Mouse (Mus musculus): ENCODE results near the gene Ccdc80. TPM values are rescaled to one million over a fixed set of nuclear protein-coding genes. Genes with fewer than 3 reads are reported as not detected.

The Ccdc80 gene
- polyA plus RNA-seq, 1 experiment from 2014 or later: 18.6 TPM

DNA sequence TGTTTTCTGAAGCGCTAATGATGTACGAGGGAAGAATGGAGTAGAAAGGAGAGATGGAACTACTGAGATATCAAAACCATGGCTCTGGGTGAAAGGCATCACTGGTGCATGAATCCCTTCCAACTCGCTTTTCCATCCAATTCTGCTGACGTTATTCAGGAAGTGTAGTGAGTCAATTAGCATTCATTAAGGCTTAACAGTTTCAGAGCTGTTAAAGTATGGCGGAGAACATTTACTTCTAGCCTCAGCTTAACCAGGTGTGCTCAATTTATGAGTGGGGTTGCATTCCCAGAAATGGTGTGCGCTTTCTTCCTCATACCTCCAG is 5.6 kb downstream of the Ccdc80 start:
- H3K4me2 ChIP-seq (ENCODE audit: low read depth, low read length, severe bottlenecking): no peak overlapping the region
- no peaks in the 10 kb centered on the region for H3K36me3 ChIP-seq (ENCODE audit: control insufficient read depth, insufficient read depth, low read length)
- DNase-seq (ENCODE audit: low spot score): no peak
- H3K9me3 ChIP-seq (ENCODE audit: control insufficient read depth, low read length): no peaks in the 10 kb centered on the region
- ATAC-seq (replicated peaks; ENCODE audit: low FRiP score): no peak
- H3K9ac ChIP-seq (ENCODE audit: low read length): no peak overlapping the region
- H3K4me1 ChIP-seq (replicated peaks; ENCODE audit: control insufficient read depth, insufficient read depth, low read length): peaks cover under 1% of the 10 kb centered on the region; the same call in 1 of the 2 replicates
- WGBS: 71% methylated on average over 6 of the region's 6 CpGs
- no peaks in the 10 kb centered on the region for H3K27me3 ChIP-seq (ENCODE audit: control insufficient read depth, insufficient read depth, low read length)
- no peak overlapping the region for H3K27ac ChIP-seq (ENCODE audit: low read depth, low read length)
- H3K4me3 ChIP-seq (ENCODE audit: low read depth, low read length): no peak overlapping the region

DNA sequence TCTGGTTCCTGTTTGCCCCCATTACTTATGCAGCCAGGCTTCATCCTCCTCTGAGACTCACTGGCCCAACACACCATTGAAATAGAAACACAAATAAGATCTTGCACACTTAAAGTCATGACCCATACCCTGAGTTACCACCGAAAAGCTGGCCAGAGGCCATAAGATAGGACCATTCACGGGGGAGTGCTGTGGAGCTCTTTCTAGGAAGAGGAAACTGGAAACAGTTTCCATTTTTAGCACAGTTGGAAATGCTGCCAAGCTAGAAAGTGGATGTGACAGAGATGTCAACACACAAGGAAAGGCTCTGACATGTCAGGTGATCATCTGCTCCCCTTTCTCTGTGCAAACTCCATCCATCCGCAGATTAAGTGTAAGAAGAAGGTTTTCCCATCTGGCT is 7.7 kb downstream of the Ccdc80 start:
- Histone ChIP-seq H3K27ac (ENCODE audit: low read depth, low read length) (no peak overlapping the region), H3K4me2 (ENCODE audit: low read depth, low read length, severe bottlenecking) (no peak overlapping the region), H3K4me3 (ENCODE audit: low read depth, low read length) (no peak overlapping the region), H3K36me3 (ENCODE audit: control insufficient read depth, insufficient read depth, low read length) (no peaks in the 10 kb centered on the region), H3K9ac (ENCODE audit: low read length) (no peak overlapping the region), H3K27me3 (ENCODE audit: control insufficient read depth, insufficient read depth, low read length) (no peaks in the 10 kb centered on the region), H3K4me1 (replicated peaks; ENCODE audit: control insufficient read depth, insufficient read depth, low read length) (no peaks in the 10 kb centered on the region), H3K9me3 (ENCODE audit: control insufficient read depth, low read length) (no peaks in the 10 kb centered on the region)
- 84% methylated on average over 3 of the region's 3 CpGs for WGBS
- no peak for DNase-seq (ENCODE audit: low spot score)
- no peak for ATAC-seq (replicated peaks; ENCODE audit: low FRiP score)

DNA sequence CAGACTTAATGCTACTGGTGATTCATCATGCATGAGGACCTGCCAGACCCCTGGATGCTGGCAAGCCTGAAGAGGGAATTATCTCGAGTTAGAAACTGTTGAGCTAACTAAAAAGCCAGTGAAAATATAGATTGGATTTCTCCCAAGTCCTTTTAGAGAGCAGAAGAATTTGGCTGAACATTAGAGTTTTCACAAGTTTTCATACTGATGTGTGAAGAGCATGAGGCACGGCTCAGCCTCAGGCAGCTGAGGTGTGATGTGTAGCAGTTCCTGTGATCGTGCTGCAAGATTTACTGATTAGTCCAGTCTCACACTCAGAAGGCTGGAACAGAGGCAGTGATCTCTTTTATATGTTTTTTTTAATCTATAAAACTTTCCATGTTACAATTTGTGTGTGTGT is 11.8 kb downstream of the Ccdc80 start:
- no peak for ATAC-seq (replicated peaks; ENCODE audit: low FRiP score)
- Histone ChIP-seq H3K36me3 (ENCODE audit: control insufficient read depth, insufficient read depth, low read length) (no peaks in the 10 kb centered on the region), H3K9ac (ENCODE audit: low read length) (no peak overlapping the region), H3K4me1 (replicated peaks; ENCODE audit: control insufficient read depth, insufficient read depth, low read length) (no peaks in the 10 kb centered on the region), H3K9me3 (ENCODE audit: control insufficient read depth, low read length) (no peaks in the 10 kb centered on the region), H3K27ac (ENCODE audit: low read depth, low read length) (no peak overlapping the region), H3K27me3 (ENCODE audit: control insufficient read depth, insufficient read depth, low read length) (no peaks in the 10 kb centered on the region), H3K4me3 (ENCODE audit: low read depth, low read length) (no peak overlapping the region), H3K4me2 (ENCODE audit: low read depth, low read length, severe bottlenecking) (no peak overlapping the region)
- no peak for DNase-seq (ENCODE audit: low spot score)
- 84% methylated on average over 3 of the region's 3 CpGs for WGBS

DNA sequence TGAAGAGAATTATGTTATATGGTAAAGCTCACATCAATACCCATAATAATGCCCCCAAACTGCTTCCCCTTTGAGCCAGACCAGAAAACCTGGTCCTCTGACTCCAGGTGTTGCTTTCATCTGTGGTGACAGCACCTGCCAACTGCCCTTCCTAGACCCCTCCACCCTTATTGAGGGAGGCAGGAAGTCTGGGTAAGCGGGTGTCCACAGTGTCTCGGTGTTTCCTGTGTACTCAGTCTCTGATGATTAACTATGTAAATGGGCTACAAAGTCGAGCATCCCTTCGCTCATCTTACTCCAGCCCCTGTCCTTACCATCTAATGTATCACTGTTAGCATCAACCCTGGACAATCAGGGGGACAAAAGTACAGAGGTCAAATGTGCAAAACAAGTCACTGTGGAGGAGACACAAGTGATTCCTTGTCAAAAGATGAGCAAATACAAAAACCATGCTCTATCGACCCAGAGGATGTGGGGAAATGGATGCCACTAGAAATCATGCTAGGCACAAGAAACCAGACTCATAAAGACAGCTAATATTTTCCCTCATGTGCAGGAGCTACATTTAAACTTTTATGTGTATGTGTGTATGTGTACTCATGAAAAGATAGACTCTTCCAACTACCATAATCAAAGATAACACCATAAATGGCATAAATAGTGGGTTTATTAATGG is 15.1 kb downstream of the Ccdc80 start:
- Histone ChIP-seq H3K4me1 (replicated peaks; ENCODE audit: control insufficient read depth, insufficient read depth, low read length) (no peaks in the 10 kb centered on the region), H3K9me3 (ENCODE audit: control insufficient read depth, low read length) (no peaks in the 10 kb centered on the region), H3K27me3 (ENCODE audit: control insufficient read depth, insufficient read depth, low read length) (no peaks in the 10 kb centered on the region), H3K4me2 (ENCODE audit: low read depth, low read length, severe bottlenecking) (no peak overlapping the region), H3K4me3 (ENCODE audit: low read depth, low read length) (no peak overlapping the region), H3K36me3 (ENCODE audit: control insufficient read depth, insufficient read depth, low read length) (no peaks in the 10 kb centered on the region), H3K9ac (ENCODE audit: low read length) (no peak overlapping the region), H3K27ac (ENCODE audit: low read depth, low read length) (no peak overlapping the region)
- ATAC-seq (replicated peaks; ENCODE audit: low FRiP score) (no peak), DNase-seq (ENCODE audit: low spot score) (no peak)
- WGBS: 80% methylated on average over 5 of the region's 5 CpGs

DNA sequence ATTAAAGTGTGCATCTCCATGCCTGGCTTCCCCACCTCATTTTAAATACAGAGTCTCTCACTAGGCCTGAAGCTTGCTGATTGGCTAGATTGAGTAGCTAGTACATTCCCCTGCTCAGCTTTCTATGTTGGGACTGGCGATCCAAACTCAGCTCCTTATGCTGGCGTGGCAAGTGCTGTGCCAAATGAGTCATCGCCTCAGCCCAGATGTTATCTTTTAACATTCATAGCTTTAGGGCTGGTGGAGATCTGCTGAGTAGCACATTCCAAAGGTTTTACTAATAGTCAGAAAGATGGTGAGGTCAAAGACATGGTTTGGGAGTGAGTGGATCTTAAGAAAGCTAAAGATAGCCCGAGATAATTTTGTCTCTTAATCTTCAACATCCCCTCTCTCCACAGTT is 17.3 kb downstream of the Ccdc80 start:
- Histone ChIP-seq H3K4me2 (ENCODE audit: low read depth, low read length, severe bottlenecking) (no peak overlapping the region), H3K9ac (ENCODE audit: low read length) (no peak overlapping the region), H3K36me3 (ENCODE audit: control insufficient read depth, insufficient read depth, low read length) (no peaks in the 10 kb centered on the region), H3K4me3 (ENCODE audit: low read depth, low read length) (no peak overlapping the region), H3K27ac (ENCODE audit: low read depth, low read length) (no peak overlapping the region), H3K4me1 (replicated peaks; ENCODE audit: control insufficient read depth, insufficient read depth, low read length) (no peaks in the 10 kb centered on the region), H3K9me3 (ENCODE audit: control insufficient read depth, low read length) (no peaks in the 10 kb centered on the region), H3K27me3 (ENCODE audit: control insufficient read depth, insufficient read depth, low read length) (no peaks in the 10 kb centered on the region)
- DNase-seq (ENCODE audit: low spot score) (no peak), ATAC-seq (replicated peaks; ENCODE audit: low FRiP score) (no peak)
- WGBS: 66% methylated on average over 4 of the region's 4 CpGs

DNA sequence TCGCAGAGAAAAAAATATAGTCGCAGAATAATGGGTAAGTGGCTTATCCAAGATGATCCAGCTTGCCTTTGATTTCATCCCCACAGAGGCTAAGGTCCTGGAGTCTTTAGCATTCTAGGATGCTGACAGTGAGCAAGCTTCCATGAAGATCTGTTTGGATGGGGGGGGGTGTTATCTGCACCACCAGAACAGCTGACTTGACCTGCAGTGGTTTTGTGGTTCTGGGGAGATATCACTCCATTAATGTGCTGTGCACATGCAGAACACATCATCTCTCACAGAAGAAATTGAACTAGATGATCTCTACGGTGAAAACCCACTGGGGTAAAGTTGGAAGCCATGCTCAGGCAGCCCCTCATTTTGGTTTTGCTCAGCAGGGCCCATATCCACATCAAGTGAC is 24.0 kb downstream of the Ccdc80 start:
- Histone ChIP-seq H3K27ac (ENCODE audit: low read depth, low read length) (no peak overlapping the region), H3K4me1 (replicated peaks; ENCODE audit: control insufficient read depth, insufficient read depth, low read length) (no peaks in the 10 kb centered on the region), H3K9me3 (ENCODE audit: control insufficient read depth, low read length) (no peaks in the 10 kb centered on the region), H3K27me3 (ENCODE audit: control insufficient read depth, insufficient read depth, low read length) (no peaks in the 10 kb centered on the region), H3K4me2 (ENCODE audit: low read depth, low read length, severe bottlenecking) (no peak overlapping the region), H3K36me3 (ENCODE audit: control insufficient read depth, insufficient read depth, low read length) (no peaks in the 10 kb centered on the region), H3K4me3 (ENCODE audit: low read depth, low read length) (no peak overlapping the region), H3K9ac (ENCODE audit: low read length) (no peak overlapping the region)
- ATAC-seq (replicated peaks; ENCODE audit: low FRiP score): no peak
- DNase-seq (ENCODE audit: low spot score): no peak
- 90% methylated on average over 3 of the region's 3 CpGs for WGBS

DNA sequence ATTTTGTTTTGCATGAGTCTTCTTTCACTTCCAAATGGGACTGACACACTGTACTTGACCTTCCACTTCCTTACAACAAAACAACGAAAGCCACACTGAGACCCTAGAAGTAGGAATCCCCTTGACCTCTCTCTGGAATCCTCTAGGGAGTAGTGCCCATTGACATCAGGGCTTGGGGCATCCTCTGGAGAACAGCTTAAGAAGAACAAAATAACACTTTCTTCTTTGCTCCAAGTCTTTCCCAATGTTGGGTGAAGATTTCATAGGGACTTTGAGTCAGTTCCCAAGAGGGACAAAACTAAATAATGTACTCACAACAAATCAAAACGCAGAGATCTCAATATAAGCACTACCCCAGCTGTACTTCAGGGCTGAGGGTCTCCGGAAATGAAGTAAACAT is 25.6 kb downstream of the Ccdc80 start:
- Histone ChIP-seq H3K27ac (ENCODE audit: low read depth, low read length) (no peak overlapping the region), H3K36me3 (ENCODE audit: control insufficient read depth, insufficient read depth, low read length) (no peaks in the 10 kb centered on the region), H3K4me1 (replicated peaks; ENCODE audit: control insufficient read depth, insufficient read depth, low read length) (no peaks in the 10 kb centered on the region), H3K9ac (ENCODE audit: low read length) (no peak overlapping the region), H3K9me3 (ENCODE audit: control insufficient read depth, low read length) (no peaks in the 10 kb centered on the region), H3K4me3 (ENCODE audit: low read depth, low read length) (no peak overlapping the region), H3K27me3 (ENCODE audit: control insufficient read depth, insufficient read depth, low read length) (no peaks in the 10 kb centered on the region), H3K4me2 (ENCODE audit: low read depth, low read length, severe bottlenecking) (no peak overlapping the region)
- 83% methylated on average over 3 of the region's 3 CpGs for WGBS
- DNase-seq (ENCODE audit: low spot score): no peak
- ATAC-seq (replicated peaks; ENCODE audit: low FRiP score): no peak

DNA sequence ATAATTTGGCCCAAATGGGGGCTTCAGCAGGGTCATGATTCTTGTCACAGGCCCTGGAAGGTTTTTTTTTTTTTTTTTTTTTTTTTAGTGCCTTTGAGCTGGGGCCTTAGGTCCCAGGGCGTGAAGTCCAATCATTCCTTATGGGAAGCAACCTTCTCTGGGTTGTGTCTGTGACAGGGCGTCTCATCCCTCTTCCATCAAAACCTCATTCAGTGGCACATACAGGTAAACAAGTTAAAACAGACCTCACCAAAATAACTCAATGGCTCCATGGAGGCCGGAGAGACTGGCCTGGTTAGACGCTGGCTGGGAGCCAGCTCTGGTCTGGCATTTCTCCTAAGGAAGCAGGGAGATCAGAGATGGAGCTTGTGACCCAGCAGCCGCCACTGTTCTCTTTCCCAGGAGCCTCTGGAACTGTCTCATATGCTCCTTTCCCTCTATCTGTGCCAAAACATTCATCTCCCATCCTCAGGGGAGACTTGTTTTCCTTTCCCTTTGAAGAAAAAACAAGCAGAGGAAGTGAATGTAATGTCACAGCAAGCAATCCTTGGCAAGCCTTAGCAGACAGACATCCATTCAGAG is 27.7 kb downstream of the Ccdc80 start:
- ATAC-seq (replicated peaks; ENCODE audit: low FRiP score) (no peak), DNase-seq (ENCODE audit: low spot score) (no peak)
- Histone ChIP-seq H3K27ac (ENCODE audit: low read depth, low read length) (no peak overlapping the region), H3K9me3 (ENCODE audit: control insufficient read depth, low read length) (no peaks in the 10 kb centered on the region), H3K4me2 (ENCODE audit: low read depth, low read length, severe bottlenecking) (no peak overlapping the region), H3K9ac (ENCODE audit: low read length) (no peak overlapping the region), H3K4me1 (replicated peaks; ENCODE audit: control insufficient read depth, insufficient read depth, low read length) (no peaks in the 10 kb centered on the region), H3K4me3 (ENCODE audit: low read depth, low read length) (no peak overlapping the region), H3K36me3 (ENCODE audit: control insufficient read depth, insufficient read depth, low read length) (no peaks in the 10 kb centered on the region), H3K27me3 (ENCODE audit: control insufficient read depth, insufficient read depth, low read length) (no peaks in the 10 kb centered on the region)
- 86% methylated on average over 5 of the region's 5 CpGs for WGBS

DNA sequence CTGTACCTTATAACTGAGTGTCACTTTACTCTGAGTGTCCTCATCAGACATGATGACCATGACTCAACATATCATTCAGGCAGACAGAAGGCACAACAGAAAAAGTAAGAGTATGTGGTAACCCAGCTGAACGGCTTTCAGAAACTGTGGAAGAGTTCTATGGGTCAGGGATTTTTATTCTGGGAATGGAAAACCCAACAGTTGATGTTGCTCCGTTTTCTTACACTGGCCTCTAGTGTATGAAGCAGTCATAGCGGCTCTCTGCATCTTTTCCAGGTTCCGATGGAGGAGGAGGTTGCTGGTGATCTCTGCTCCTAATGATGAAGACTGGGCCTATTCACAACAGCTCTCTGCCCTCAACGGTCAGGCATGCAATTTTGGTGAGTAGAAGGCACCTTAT is 29.4 kb downstream of the Ccdc80 start:
- Histone ChIP-seq H3K4me1 (replicated peaks; ENCODE audit: control insufficient read depth, insufficient read depth, low read length) (no peaks in the 10 kb centered on the region), H3K9ac (ENCODE audit: low read length) (no peak overlapping the region), H3K36me3 (ENCODE audit: control insufficient read depth, insufficient read depth, low read length) (no peaks in the 10 kb centered on the region), H3K9me3 (ENCODE audit: control insufficient read depth, low read length) (no peaks in the 10 kb centered on the region), H3K27ac (ENCODE audit: low read depth, low read length) (no peak overlapping the region), H3K4me3 (ENCODE audit: low read depth, low read length) (no peak overlapping the region), H3K27me3 (ENCODE audit: control insufficient read depth, insufficient read depth, low read length) (no peaks in the 10 kb centered on the region), H3K4me2 (ENCODE audit: low read depth, low read length, severe bottlenecking) (no peak overlapping the region)
- ATAC-seq (replicated peaks; ENCODE audit: low FRiP score) (no peak), DNase-seq (ENCODE audit: low spot score) (no peak)
- WGBS: 54% methylated on average over 5 of the region's 5 CpGs

Data from forebrain, embryonic 11.5 days (tissue).